Mouse (Mus musculus): ENCODE data around the gene Bicd2.
A peak's percentile ranks its signal among the peaks of the same experiment; 100 is the strongest.

The Bicd2 gene

GRCm38 (mm10) chr13:49326246-49327206 lies 14.9 kb upstream of the Bicd2 start:
- DNase-seq (ENCODE audit: low read depth), result peak; percentile 70

GRCm38 (mm10) chr13:49328101-49328500 lies 13.3 kb upstream of the Bicd2 start:
- no peak for DNase-seq (ENCODE audit: low read depth)

DNA sequence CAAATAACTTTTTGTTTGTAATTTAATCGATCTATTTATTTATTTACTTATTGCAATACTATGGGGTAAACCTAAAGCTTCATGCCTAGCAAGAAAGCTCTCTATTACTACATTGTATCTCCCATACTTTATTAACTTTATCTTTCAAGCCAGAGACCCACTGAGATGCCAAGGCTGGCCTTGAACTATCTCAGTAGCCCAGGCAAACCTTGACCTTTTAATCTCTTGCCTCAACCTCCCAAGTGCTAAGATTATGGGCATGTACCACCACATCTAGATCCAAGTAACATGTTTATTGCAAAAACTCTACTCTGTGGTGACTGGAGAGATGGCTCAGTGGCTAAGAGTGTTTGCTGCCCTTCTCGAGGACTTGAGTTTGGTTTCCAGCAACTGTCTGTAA lies 8.1 kb upstream of the Bicd2 start:
- no peak for DNase-seq (ENCODE audit: low read depth)

GRCm38 (mm10) chr13:49335077-49335982 lies 6.1 kb upstream of the Bicd2 start:
- DNase-seq (ENCODE audit: low read depth), result no peak

- DNase-seq (ENCODE audit: low read depth), result peak; percentile 60
Observed at GRCm38 (mm10) chr13:49338893-49339546, 2.4 kb upstream of the Bicd2 start.

- peak; percentile 18 for DNase-seq (ENCODE audit: low read depth)
Observed at GRCm38 (mm10) chr13:49341831-49342722, 692 bp downstream of the Bicd2 start.

GRCm38 (mm10) chr13:49342723-49343100 lies 1.3 kb downstream of the Bicd2 start:
- no peak for DNase-seq (ENCODE audit: low read depth)

- no peak for DNase-seq (ENCODE audit: low read depth)
Observed at GRCm38 (mm10) chr13:49344567-49344966, 3.2 kb downstream of the Bicd2 start.

GRCm38 (mm10) chr13:49345476-49345875 lies 4.1 kb downstream of the Bicd2 start:
- DNase-seq (ENCODE audit: low read depth), result peak; percentile 68

GRCm38 (mm10) chr13:49348522-49348921 lies 7.1 kb downstream of the Bicd2 start:
- DNase-seq (ENCODE audit: low read depth), result no peak

GRCm38 (mm10) chr13:49349335-49349734 lies 8.0 kb downstream of the Bicd2 start:
- no peak for DNase-seq (ENCODE audit: low read depth)

GRCm38 (mm10) chr13:49349836-49350505 lies 8.6 kb downstream of the Bicd2 start:
- no peak for DNase-seq (ENCODE audit: low read depth)

DNA sequence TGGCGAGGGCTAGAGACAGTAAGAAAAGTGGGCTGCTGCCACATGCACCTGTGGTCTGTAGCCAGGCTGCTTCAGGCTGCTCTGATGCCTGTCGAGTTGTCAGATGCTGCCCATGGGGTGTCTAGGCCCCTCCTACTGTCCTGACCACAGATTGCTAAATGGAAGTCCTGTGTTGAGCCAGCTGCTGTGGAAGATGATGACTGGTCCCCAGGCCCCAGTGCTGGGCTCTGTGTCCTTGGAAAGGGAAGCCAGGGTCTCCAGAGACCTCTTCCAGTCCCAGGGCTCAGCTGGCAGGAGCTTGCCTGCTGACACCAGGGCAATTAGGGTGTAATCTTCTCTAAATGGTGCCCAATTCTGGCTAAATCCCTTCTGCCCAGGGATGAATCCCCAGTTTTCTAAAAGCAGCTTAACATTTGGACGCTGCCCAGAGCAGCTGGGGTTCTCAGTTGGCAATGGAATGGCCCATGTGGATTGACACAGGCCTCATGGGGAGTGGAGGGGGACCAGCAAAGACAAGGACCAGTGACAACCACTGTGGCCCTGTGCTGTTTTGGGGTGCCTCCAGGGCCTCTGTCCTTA lies 11.3 kb downstream of the Bicd2 start:
- no peak for DNase-seq (ENCODE audit: low read depth)

DNA sequence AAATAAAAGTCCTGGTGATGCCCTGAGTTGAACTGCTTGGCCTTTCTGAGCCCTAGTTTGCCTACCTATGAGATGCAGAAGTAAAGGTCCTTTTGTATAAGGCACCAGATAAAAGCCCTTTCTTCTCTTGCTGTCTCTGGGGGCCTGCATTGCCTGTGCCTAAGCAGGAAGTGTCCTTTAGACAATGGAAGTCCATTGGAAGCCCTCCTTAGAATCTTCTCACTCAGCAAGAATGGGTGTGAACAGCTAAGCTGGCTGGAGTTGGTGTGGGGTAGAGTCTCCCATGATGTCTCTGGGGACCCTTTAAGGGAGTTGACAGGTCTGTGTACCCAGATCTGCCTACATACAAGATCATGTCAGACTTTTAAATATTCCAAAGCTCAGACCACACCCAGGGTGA lies 12.0 kb downstream of the Bicd2 start:
- no peak for DNase-seq (ENCODE audit: low read depth)

- DNase-seq (ENCODE audit: low read depth), result no peak
Observed at GRCm38 (mm10) chr13:49353991-49354507, 12.7 kb downstream of the Bicd2 start.

DNA sequence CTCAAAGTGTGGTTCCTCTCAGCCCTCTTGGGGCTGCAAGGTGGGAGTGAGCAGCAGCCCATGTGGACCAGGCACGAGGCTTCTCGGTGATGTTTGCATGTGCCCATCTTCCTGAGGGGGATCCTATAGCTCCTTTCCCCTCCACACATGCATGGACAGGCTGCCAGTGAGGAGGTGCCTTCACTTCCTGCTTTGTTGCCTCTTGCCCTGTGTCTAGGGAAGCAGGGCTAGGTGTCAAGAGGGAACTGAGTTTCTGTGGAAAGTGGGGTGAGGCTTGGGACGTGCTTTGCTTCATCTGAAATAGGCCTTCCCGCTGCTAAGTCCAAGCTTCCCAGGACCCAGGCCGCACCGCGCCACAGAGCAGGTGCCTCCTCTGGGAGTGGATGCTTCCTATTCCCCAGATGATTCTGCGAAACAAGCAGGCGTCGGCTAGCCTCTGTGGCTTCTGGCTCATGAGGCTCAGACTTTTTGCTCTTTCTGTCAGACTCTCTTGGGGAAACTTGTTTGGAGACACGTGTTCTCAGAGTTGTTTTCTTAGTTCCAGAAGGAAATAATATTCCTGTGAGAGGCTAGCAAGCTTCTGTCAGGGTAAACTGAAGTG lies 14.2 kb downstream of the Bicd2 start:
- DNase-seq (ENCODE audit: low read depth), result no peak

- DNase-seq (ENCODE audit: low read depth), result no peak
Observed at GRCm38 (mm10) chr13:49356090-49356489, 14.7 kb downstream of the Bicd2 start.

DNA sequence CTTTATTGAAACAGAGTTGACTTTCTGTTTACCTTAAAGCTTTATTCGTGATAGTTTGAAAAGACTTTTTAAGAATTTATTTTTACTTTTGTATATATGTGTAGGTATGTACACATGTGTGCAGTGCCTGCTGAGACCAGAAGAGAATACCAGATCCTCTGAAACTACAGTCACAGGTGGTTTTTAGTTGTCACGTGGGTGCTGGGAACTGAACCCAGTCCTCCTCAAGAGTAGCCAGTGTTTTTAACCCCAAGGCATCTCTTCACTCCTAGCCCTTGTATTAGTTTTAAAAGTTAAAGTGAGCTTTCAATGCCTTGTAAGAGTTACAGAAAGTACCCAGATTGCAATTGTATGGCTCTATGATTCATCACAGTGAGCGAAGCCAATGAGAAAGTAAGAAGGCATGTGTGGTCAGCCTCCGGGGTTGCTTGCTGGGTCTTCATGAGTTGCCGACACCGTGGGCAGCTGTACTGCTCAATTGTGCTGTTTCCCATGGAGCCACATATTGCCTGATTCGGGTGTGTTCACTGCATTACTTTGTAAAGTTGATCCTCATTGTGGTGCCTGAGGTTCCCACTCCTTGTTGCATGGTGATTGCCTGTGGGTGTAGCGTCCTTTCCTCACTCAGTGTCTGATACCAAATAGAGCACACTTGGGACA lies 16.1 kb downstream of the Bicd2 start:
- peak; percentile 67 for DNase-seq (ENCODE audit: low read depth)

DNA sequence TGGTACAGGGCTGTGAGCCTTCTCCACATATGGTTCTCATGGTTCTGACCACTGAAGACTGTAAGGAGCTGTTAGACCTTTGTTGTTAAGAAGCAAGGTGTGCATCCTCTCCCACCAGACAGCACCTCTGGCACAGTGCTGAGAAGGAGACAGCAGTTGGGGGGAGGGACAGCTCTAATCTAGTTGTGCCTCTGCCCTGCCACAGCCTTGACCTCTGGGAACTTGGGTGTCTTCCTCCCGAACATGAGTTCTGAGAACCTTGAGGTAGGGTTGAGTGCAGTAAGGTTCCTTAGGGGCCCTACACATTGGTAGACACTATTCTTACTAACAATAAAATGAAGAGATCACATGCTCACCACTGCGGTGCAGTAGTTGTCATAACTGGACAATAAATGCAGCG lies 16.8 kb downstream of the Bicd2 start:
- no peak for DNase-seq (ENCODE audit: low read depth)
